Mouse (Mus musculus) adrenal gland, adult (tissue): ENCODE measurements around the gene Neurod1.

ENCODE experiments used
- DNase-seq, 2 experiments: peaks; one replicate each; pipeline ENCODE4 v3.0.0; 2022 to 2023; ENCODE audit warnings: low spot score in 1 of 2; ENCODE audit not compliant: inconsistent age in 2 of 2

The Neurod1 gene

GRCm38 (mm10) chr2:79456575-79457349, at the start of gene Neurod1, which contains the start of gene Cerkl:
Gene Neurod1 (minus strand): TSS chr2:79456751.
Gene Cerkl (minus strand): TSS chr2:79456785.
- no peak for DNase-seq

DNA sequence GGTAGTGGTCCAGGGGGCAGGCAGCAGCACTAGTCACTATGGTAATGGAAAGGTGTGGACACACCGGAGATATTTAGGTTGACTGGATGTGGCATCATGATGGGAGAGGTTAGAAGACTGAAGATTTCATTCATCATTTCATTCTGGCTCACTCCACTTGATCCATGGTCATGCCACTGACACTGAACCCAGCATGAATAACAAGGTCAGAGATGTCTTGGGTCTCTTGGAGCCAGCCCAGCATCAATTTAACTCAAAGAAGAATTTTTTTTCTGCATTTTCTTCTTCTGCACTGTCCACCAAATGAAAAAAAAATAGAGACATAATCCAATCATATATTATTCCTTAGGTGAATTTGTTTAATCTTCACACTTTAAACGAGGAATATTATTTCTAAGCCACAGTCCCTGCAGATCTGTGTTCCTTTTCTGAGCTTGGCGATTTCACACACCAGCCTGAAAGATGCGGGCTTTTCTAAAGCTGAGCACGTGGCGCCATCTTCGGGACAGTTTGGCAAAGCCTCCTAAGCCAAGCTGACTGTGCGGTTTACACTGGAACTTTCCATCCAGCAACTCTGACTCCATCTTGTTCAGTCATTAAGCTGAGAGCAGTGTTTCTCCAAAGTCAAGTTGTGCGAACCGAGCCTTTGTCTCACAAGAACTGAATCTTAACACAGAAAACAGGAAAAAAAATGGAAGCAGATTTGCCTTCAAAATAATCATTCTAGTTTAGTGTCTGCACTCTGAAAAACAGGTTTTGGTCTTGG, 42.6 kb upstream of the Neurod1 start:
- DNase-seq = peak; percentile 48 to 76

- no peak for DNase-seq
Measured at GRCm38 (mm10) chr2:79485127-79485526, 28.6 kb upstream of the Neurod1 start.

DNA sequence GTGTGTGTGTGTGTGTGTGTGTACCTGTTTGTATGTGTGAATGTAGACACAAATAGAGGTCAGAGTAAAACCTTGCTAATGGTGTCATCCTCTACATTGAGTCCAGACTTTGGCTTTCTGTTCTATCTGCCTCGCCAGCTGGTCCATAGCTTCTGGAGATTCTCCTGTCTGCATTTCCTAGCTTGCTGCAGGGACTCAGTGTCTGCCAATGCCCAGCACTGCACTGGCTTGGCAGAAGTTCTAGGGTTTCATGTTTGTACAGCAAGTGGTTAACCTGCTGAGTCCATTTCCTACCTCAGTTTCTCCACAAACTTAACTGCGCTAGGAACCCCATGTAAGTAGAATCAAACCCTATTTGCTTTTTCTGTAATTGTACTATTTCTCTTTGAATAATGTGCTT, 26.0 kb upstream of the Neurod1 start:
- DNase-seq = no peak

DNA sequence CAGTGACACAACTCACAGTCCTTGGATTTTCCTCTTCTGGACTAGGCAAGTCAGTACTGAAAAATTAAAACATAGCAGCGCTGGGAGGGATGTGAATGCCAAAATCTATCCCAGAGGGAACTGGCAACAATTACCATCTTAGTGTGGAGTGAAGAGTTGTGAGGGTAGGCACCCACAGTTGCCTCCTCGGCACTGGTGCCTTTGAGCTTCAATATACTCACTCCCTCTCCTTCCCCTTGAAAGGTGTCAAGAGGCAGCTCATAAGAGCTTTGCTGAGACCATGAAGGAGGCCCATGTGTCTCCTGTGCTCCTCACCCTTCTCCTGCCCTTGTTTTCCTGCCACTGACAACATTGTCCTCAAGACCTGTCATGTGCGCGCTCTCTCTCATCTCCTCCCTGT, 5.9 kb upstream of the Neurod1 start:
- DNase-seq = no peak

- DNase-seq = no peak
Measured at GRCm38 (mm10) chr2:79461861-79462260, 5.3 kb upstream of the Neurod1 start.

GRCm38 (mm10) chr2:79460586-79460985, 4.0 kb upstream of the Neurod1 start:
- DNase-seq = peak in 1 of 2 experiments; percentile 22

GRCm38 (mm10) chr2:79460107-79460506, 3.6 kb upstream of the Neurod1 start:
- no peak for DNase-seq

GRCm38 (mm10) chr2:79459061-79460045, 2.8 kb upstream of the Neurod1 start:
- no peak for DNase-seq

DNA sequence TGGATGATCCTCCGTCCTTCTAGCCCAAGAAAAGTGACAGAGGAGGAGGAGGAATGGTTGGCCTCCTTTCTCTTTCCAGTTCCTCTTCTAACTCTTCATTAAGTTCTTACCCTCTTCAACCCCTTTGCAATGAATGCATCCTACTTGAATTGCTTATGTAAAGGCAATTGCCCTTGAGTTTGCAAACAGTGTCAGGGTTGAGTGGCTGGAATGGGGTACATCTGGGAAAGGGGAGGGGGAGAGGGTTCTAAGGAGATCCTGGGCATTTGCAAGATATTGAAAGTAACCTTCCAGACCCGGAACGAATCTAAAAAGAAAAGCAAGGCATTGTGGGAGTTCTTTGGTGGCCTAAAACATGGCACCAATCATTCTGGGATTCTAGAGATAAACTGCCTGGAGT, 1.4 kb upstream of the Neurod1 start:
- DNase-seq = no peak

GRCm38 (mm10) chr2:79457434-79457833, 883 bp upstream of the Neurod1 start:
- DNase-seq = no peak

GRCm38 (mm10) chr2:79455646-79456045, 905 bp downstream of the Neurod1 start:
- DNase-seq = no peak

DNA sequence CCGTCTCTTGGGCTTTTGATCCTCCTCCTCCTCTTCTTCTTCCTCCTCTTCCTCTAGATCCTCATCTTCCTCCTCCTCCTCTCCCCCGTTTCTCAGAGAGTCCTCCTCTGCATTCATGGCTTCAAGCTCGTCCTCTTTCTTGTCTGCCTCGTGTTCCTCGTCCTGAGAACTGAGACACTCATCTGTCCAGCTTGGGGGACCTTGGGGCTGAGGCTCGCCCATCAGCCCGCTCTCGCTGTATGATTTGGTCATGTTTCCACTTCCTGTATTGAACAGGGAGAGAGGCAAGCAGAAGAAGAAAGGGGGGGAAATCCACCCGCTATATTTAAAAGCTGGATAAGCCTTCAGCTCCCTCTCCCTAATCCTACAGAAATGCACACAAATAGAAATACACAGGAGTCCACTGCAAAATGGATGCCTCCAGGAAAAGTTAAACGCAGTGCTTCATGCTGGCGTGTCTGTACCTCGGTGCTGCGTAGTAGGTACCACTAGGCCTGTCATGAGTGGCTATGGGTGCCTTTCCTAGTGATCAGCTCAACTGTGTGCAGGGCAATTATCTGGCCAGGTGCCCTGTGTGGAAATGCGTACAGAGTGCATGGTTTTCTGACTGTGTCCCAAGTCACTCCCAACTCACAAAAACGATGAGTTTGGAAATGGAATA, 1.6 kb downstream of the Neurod1 start:
- DNase-seq = no peak

GRCm38 (mm10) chr2:79453901-79454781, 2.4 kb downstream of the Neurod1 start:
- peak; percentile 45 to 84 for DNase-seq

DNA sequence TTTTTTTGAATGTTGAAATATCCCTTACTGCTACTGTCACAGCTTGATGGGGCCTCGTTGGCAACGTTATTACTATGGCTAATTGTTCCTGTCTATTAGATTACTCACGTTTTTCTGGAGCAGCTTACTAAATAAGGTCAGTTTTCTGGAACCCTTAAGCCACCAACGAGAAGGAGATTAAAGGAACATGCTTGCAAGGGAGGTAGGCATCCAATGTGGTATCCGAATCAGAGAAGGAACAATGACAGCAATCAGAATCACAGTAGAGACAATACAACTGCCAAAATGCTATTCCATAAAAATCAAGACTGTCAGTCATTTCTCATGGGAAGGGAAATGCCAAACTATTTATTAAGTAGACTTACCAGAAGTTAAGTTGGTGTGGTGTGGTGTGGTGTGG, 5.1 kb downstream of the Neurod1 start:
- no peak for DNase-seq

DNA sequence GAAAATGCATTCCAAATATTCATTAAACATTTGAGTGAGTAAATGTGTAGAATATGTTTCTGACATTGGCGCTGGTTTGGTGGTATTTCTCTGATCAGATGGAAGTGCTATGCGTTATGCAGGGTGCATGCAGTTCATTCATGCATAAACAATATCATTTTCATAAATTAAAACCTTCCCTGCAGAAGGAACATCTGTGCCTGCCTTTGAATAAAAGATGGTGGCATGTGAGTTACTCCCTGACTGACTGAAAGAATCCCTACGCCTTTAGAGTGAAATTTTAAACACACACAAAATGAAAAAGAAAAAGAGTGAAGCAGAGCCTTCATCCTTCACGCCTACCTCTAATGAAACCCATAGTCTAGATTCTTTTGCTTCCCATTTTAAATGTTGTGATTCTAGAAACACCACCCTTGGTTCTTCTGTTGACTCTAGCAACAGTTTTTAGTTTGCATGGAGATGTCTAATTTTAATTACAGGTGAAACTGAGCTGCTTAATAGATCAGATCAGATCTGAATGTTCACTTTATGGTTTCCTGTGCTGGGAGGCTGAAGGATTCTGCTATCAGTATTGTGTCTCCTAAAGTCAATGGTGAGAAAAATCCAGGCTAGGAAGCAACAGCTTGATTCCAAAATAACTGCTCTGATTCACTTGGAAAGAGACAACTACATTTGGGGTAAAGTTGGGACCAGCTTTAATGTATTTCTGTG, 5.7 kb downstream of the Neurod1 start:
- DNase-seq = no peak

DNA sequence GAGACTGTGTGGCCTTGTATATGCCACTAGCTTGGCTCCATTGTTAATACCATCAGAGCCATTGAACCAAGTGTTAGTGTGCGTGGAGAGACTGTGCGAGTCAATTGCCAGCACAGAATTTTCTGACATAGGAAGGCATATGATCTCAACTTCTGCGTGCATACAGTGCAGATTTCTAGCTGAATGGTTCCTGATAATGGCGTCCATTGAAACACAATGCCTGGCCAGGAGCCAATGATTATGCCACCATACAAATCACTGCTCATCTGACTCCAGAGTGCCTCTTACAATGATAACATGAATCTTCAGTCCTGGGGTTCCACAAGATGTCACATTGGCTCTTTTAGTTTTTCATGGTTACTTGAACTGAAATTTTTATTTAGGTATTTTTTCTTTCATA, 7.2 kb downstream of the Neurod1 start:
- no peak for DNase-seq

DNA sequence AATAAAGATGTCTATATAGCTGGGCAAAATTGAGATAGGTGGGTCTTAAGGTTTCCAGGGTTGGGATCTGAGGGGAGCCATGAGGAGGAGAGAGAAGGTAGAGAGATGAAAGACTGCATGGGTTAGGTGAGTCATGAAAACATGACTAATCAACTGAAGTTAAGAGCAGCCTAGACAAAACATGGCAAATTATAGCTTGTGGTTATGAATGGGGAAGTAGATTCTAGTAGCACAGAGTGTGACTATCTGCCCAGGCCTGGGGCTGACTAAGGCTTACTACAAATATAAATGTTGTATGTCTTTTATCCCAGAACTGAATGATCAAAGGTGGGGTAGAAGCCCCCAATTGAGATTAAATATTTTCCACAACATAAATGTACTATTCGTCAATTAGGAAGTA, 9.4 kb downstream of the Neurod1 start:
- DNase-seq = no peak
